Mouse (Mus musculus) forebrain, embryonic 13.5 days (tissue): ENCODE measurements around the gene Tango6. TPM values are rescaled to one million over a fixed set of nuclear protein-coding genes. Genes with fewer than 3 reads are reported as not detected.
A peak's percentile ranks its signal among the peaks of the same experiment; 100 is the strongest.

ENCODE experiments used
- ATAC-seq: fragments of 200-750 bp; cut with Nextera tagmentation; 2 replicates; pipeline ENCODE4 v1.8.0; 2017
- H3K27ac ChIP-seq: fragments of 300-500 bp; sonication (generic); 2 replicates; pipeline ENCODE4 v1.5.1; 2015; ENCODE audit warnings: inconsistent platforms, mild to moderate bottlenecking, moderate library complexity
- H3K27me3 ChIP-seq: fragments of 300-500 bp; sonication (generic); 2 replicates; pipeline ENCODE4 v1.6.1; 2015; ENCODE audit warnings: mild to moderate bottlenecking, inconsistent platforms
- H3K36me3 ChIP-seq: fragments of 300-500 bp; sonication (generic); 2 replicates; pipeline ENCODE4 v1.6.1; 2015; ENCODE audit warnings: mild to moderate bottlenecking, inconsistent platforms; ENCODE audit not compliant: poor library complexity, severe bottlenecking
- H3K4me1 ChIP-seq: fragments of 300-500 bp; sonication (generic); 2 replicates; pipeline ENCODE4 v1.6.1; 2015; ENCODE audit warnings: inconsistent platforms
- H3K4me2 ChIP-seq: fragments of 300-500 bp; sonication (generic); 2 replicates; pipeline ENCODE4 v1.6.1; 2015; ENCODE audit warnings: inconsistent platforms, mild to moderate bottlenecking, moderate library complexity
- H3K4me3 ChIP-seq: fragments of 300-500 bp; sonication (generic); 2 replicates; pipeline ENCODE4 v1.5.1; 2015; ENCODE audit warnings: mild to moderate bottlenecking, inconsistent platforms
- H3K9ac ChIP-seq: fragments of 300-500 bp; sonication (generic); 2 replicates; pipeline ENCODE4 v1.6.1; 2015; ENCODE audit warnings: mild to moderate bottlenecking, inconsistent platforms
- H3K9me3 ChIP-seq: fragments of 300-500 bp; sonication (generic); replicated peaks from 2 replicates; pipeline ENCODE4 v1.6.1; 2016; ENCODE audit warnings: inconsistent platforms
- WGBS: fragments of 180-500 bp; shearing (Covaris S2); methylation state at CpG from one replicate; pipeline ENCODE4 v1.1.7; 2015; 5-methylcytosine and 5-hydroxymethylcytosine counted together
- polyA plus RNA-seq: library from polyadenylated mRNA; unstranded; fragments of >200 nt; fragmentation: Nextera tagmentation; extraction: Ambion mirVana; gene quantifications from 2 replicates; pipeline ENCODE4 v1.2.1, GENCODE M21; 2015

Tango6 gene
- polyA plus RNA-seq, 1 experiment from 2014 or later, result 6.0 TPM

DNA sequence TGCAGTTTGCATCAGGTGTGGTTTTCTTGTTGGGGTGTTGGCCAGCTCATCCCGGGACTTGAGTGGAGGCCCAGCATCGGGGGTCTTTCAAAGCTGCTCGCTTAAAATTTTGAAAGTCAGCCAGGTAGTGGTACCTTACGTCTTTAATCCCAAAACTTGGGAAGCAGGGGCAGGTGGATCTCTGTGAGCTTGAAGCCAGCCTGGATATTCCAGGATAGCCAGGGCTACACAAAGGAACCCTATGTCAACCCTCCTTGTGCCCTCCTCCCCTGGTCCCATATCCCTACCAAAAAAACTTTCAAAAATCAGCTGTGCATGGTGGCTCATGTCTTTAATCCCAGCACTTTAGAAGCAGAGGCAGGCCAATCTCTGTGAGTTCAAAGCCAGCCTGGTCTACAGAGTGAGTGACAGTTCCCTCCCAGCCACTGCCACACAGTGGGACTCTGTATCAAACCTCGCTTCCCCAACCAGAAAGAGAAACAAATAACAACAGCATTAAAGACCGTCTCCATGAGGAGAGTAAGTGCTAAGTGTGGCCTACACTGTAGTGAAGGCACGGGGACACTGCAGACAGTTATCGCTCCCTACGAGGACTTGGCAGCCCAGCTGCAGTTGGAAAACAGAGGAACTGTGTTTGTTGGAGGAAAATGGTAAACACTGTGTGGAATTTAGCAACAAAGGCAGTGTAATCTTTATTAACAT, 21.5 kb downstream of the Tango6 start:
- no peak overlapping the region; the same call in 1 of the 2 replicates for H3K27ac ChIP-seq
- peak; percentile 61; the same call in 1 of the 2 replicates for ATAC-seq
- peaks cover 16% of the 10 kb centered on the region for H3K36me3 ChIP-seq
- H3K4me3 ChIP-seq, result no peak overlapping the region
- H3K4me1 ChIP-seq, result no peaks in the 10 kb centered on the region
- H3K9ac ChIP-seq, result no peak overlapping the region
- 84% methylated on average over 9 of the region's 9 CpGs for WGBS
- H3K27me3 ChIP-seq, result no peaks in the 10 kb centered on the region
- no peak overlapping the region for H3K4me2 ChIP-seq
- no peaks in the 10 kb centered on the region for H3K9me3 ChIP-seq

DNA sequence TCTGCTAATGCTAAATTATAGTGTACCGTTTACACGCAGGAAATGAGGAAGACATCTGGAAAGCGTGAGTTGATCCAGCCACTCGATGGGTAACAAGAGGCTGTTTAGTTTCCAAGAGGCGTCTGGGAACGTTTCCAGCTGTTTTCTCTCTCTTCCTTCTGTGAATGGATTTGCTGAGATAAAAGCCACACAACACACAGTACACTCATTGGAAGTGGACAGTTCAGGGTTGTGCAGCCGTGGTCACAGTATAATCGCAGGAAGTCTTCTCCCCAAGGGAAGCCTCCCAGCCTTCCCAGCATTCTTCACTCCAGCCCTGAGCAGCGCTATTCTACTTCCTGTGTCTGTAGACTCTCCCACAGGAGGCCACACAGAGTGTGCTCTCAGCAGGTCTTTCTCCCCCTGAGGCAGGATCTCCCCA, 22.0 kb downstream of the Tango6 start:
- H3K27ac ChIP-seq, result 0 out of 2 replicates have a peak overlapping the region, but pooled peaks have one; percentile 26
- no peaks in the 10 kb centered on the region for H3K4me1 ChIP-seq
- peaks cover 10% of the 10 kb centered on the region for H3K36me3 ChIP-seq
- H3K4me3 ChIP-seq, result no peak overlapping the region
- H3K27me3 ChIP-seq, result no peaks in the 10 kb centered on the region
- H3K4me2 ChIP-seq, result no peak overlapping the region
- ATAC-seq, result peak; percentile 45; the same call in 1 of the 2 replicates
- H3K9ac ChIP-seq, result no peak overlapping the region
- H3K9me3 ChIP-seq, result no peaks in the 10 kb centered on the region
- 65% methylated on average over 9 of the region's 9 CpGs for WGBS

DNA sequence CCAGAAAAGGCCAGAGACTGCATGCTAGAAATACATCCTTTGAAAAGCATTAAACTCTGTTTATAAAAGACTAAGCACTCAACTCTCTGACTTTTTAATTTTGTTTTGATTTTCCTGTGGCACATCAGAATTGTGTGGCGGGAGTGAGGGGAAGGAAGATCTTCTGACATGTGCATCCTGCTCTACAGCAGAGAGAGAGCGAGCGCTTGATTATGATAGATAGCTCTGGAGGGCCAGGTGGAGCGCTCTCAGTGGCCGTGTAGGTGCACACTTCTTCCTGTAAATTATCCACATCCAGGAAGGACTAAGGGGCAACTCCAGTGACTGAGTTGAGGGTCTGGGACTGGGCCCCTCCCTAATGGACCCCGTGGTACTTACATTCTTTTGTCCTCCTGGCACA, 23.3 kb downstream of the Tango6 start:
- no peak overlapping the region for H3K4me2 ChIP-seq
- peaks cover 3% of the 10 kb centered on the region; the same call in 1 of the 2 replicates for H3K36me3 ChIP-seq
- no peaks in the 10 kb centered on the region for H3K9me3 ChIP-seq
- H3K4me1 ChIP-seq, result no peaks in the 10 kb centered on the region
- H3K27ac ChIP-seq, result no peak overlapping the region
- no peak for ATAC-seq
- whole genome bisulfite sequencing, result 87% methylated on average over 6 of the region's 6 CpGs
- no peak overlapping the region for H3K4me3 ChIP-seq
- H3K9ac ChIP-seq, result no peak overlapping the region
- H3K27me3 ChIP-seq, result no peaks in the 10 kb centered on the region

DNA sequence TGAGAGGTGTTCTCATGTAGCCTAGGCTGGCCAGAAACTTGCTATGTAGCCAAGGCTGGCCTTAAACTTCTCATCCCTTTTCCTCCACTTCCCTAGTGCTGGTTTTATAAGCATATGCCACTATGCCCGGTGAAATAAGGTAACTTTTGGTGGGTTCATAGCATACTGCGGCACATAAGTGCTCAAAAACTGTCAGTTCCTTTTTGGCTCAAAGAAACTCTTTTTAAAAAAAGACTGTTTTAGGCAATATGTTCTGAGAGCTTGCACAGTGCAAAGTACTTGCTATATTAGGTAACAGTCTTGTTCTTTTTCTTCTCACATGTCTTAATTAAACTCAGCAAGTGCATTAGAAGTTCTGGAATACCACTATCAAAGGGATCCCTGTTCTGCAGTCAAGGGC, 27.1 kb downstream of the Tango6 start:
- Histone ChIP-seq H3K9ac (no peak overlapping the region), H3K4me2 (no peak overlapping the region), H3K9me3 (no peaks in the 10 kb centered on the region), H3K36me3 (no peaks in the 10 kb centered on the region; the same call in 1 of the 2 replicates), H3K27me3 (no peaks in the 10 kb centered on the region), H3K4me1 (no peaks in the 10 kb centered on the region), H3K27ac (no peak overlapping the region), H3K4me3 (no peak overlapping the region)
- ATAC-seq, result no peak
- 93% methylated on average over 2 of the region's 2 CpGs for WGBS

DNA sequence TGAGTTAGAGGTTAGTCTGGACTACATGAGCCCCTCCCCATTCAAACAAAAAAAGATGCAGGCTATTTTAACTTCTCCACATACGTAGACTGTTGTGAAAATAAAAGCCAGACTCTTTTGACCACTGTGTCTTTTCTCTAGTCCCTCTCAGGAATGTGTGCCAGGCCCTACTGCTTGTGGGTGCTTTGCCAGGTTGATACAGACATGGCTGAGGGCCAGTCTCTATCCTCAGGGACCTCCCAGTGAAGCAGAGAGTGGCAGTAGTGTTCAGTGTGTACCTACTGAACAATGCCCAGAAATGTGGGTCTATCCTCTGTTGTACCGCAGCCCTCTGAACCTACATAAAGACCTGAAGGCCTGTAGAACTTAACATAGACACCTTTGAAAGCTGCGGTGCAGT, 29.6 kb downstream of the Tango6 start:
- Histone ChIP-seq H3K9me3 (no peaks in the 10 kb centered on the region), H3K36me3 (no peaks in the 10 kb centered on the region), H3K9ac (no peak overlapping the region), H3K27me3 (no peaks in the 10 kb centered on the region), H3K4me3 (no peak overlapping the region), H3K27ac (no peak overlapping the region), H3K4me2 (no peak overlapping the region), H3K4me1 (no peaks in the 10 kb centered on the region)
- ATAC-seq, result no peak
- 62% methylated on average over 3 of the region's 3 CpGs for WGBS

DNA sequence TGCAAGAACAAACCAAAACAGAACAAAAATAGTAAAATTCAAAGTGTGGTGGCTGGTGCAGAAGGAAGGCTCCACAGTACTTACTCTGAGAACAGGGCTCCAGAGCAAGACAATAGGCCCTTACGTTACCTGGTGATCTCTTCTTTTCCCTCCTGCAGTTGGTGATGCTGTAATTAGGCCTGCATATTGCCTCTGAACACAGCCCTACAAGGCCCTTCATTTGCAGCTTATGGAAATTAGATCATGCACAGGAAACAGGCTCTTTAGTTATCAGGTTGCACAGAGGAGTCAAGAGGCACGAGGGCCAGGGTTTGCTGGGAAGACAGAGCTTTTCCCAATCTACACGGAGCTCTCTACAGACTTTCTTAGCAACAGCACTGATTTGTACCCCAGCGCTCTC, 31.4 kb downstream of the Tango6 start:
- no peaks in the 10 kb centered on the region for H3K36me3 ChIP-seq
- 67% methylated on average over 4 of the region's 4 CpGs for WGBS
- peaks cover 4% of the 10 kb centered on the region for H3K4me1 ChIP-seq
- no peaks in the 10 kb centered on the region for H3K27me3 ChIP-seq
- no peak overlapping the region for H3K27ac ChIP-seq
- H3K4me2 ChIP-seq, result no peak overlapping the region
- no peak overlapping the region for H3K4me3 ChIP-seq
- no peak for ATAC-seq
- no peaks in the 10 kb centered on the region for H3K9me3 ChIP-seq
- H3K9ac ChIP-seq, result no peak overlapping the region

DNA sequence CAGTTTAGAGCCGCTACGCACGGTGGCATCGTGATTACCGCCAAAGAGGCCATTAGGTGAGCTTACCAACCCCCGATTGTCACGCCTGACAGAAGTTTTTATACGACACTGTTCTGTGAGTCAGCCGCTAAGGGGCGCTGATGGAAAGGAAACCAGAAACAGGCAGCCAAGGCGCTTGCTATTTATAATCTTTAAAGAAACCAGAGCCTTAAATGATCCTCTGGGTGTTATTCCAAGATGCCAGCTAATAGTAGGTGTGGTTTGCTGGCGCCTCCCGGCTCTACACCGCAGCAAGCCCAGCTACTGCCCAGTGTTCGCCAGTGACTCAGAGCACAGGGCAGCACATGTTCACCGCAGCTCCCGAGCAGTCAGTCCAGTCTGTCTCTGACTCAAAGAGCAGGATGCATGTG, 35.2 kb downstream of the Tango6 start:
- peak overlapping the region; percentile 59; the same call in 1 of the 2 replicates for H3K27ac ChIP-seq
- ATAC-seq, result peak; percentile 63
- WGBS, result 27% methylated on average over 17 of the region's 17 CpGs

DNA sequence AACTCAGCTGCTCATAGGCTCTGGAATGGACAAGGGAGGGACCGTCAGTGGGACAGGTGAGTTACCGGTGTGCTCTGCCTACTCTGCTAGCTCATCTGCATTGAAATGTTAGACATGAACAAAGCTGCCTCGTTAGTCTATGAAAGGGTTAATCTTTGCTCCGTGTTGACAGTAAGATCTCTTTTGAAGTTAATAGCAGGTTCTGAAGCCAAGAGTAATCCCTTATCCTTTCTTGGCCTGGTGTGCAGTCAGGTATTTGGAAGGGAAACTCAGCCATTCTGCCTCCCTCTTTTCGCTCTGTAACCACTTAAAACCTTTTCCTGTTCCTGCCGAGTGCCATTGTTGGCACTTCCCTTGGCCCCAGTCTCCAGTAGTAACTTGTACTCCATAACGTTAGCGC, 38.1 kb downstream of the Tango6 start:
- ATAC-seq, result no peak
- Histone ChIP-seq H3K27me3 (no peaks in the 10 kb centered on the region), H3K9ac (no peak overlapping the region), H3K4me3 (no peak overlapping the region), H3K4me2 (no peak overlapping the region), H3K4me1 (peaks cover 12% of the 10 kb centered on the region), H3K27ac (peak overlapping the region; percentile 25; the same call in 1 of the 2 replicates), H3K36me3 (peaks cover 5% of the 10 kb centered on the region; the same call in 1 of the 2 replicates), H3K9me3 (no peaks in the 10 kb centered on the region)
- WGBS, result 45% methylated on average over 8 of the region's 8 CpGs

More for the DNA sequence above, 35.2 kb downstream of the Tango6 start:
- Histone ChIP-seq H3K9me3 (no peaks in the 10 kb centered on the region), H3K27me3 (no peaks in the 10 kb centered on the region), H3K36me3 (no peaks in the 10 kb centered on the region), H3K4me1 (peaks cover 5% of the 10 kb centered on the region), H3K4me3 (no peak overlapping the region), H3K4me2 (peak overlapping the region; percentile 43), H3K9ac (peak overlapping the region; percentile 45)

DNA sequence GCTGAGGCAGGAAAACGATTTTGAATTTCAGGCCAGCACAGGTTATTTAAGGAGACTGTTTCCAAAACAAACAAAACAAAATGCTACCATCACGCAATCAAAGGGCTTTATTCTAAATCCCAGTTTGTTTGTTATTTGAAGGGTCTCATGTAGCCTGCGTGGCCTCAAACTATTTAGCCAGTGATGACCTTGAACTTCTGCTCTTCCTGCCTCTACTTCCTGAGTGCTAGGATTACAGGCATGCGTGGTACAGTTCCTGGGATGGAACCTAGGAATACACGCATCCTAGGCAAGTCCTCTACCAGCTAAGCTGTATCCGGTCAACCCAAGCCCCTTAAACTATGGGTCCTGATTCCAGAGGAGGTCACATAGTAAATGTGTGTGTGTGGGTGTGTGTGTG, 39.6 kb downstream of the Tango6 start:
- 92% methylated on average over 6 of the region's 6 CpGs for WGBS
- Histone ChIP-seq H3K27me3 (no peaks in the 10 kb centered on the region), H3K36me3 (peaks cover 11% of the 10 kb centered on the region; the same call in 1 of the 2 replicates), H3K27ac (0 out of 2 replicates have a peak overlapping the region, but pooled peaks have one; percentile 0), H3K4me3 (no peak overlapping the region), H3K9ac (no peak overlapping the region), H3K4me1 (peaks cover 22% of the 10 kb centered on the region), H3K9me3 (no peaks in the 10 kb centered on the region), H3K4me2 (no peak overlapping the region)
- ATAC-seq, result no peak

DNA sequence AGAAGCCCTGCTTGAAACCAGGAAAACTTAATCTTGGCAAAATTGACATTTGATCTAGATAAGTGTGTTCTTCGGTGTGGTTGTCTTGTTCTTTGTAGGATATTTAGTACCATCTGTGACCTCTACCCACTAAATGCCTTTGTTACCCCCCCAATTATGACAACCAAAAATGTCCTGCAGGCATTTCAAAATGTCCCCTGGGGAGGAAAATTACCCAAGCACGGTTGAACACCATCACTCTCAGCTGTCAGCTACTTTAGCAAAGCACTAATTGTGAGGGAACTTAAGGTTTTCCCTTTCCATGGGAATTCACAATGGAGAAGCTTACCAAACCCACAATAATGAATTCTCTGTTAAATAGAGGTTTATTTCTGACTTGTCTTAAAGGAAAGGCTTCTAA, 41.1 kb downstream of the Tango6 start:
- H3K36me3 ChIP-seq, result peaks cover 11% of the 10 kb centered on the region; the same call in 1 of the 2 replicates
- H3K27me3 ChIP-seq, result no peaks in the 10 kb centered on the region
- no peak overlapping the region for H3K4me2 ChIP-seq
- H3K4me1 ChIP-seq, result peaks cover 27% of the 10 kb centered on the region
- no peaks in the 10 kb centered on the region for H3K9me3 ChIP-seq
- H3K9ac ChIP-seq, result no peak overlapping the region
- WGBS, result 6% methylated on average over 2 of the region's 2 CpGs
- no peak overlapping the region for H3K4me3 ChIP-seq
- H3K27ac ChIP-seq, result 0 out of 2 replicates have a peak overlapping the region, but pooled peaks have one; percentile 12
- ATAC-seq, result no peak

DNA sequence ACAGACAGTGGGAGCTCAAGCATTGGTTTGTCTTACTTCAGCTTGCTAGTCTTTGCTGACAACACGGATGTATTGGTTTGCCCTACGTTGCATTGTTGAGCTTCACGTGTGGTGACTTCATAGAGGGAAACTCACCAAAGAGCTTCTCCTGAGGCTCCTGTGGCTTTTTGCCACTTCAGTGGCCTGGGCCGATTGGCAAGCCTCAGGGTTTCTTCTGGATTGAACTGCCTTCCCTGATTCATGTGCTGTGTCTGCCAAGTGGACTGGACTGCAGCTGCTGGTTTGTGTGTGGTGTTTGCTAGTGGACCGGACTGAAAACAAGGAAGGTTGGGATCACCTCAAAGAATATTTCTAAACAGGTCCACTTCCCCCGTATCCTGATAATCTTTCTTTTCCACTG, 43.7 kb downstream of the Tango6 start:
- no peak overlapping the region for H3K4me3 ChIP-seq
- H3K4me1 ChIP-seq, result peaks cover 27% of the 10 kb centered on the region
- H3K36me3 ChIP-seq, result peaks cover 11% of the 10 kb centered on the region; the same call in 1 of the 2 replicates
- no peak overlapping the region for H3K4me2 ChIP-seq
- ATAC-seq, result no peak
- 69% methylated on average over 6 of the region's 6 CpGs for WGBS
- H3K9me3 ChIP-seq, result no peaks in the 10 kb centered on the region
- no peak overlapping the region for H3K9ac ChIP-seq
- peak overlapping the region; percentile 62; the same call in 1 of the 2 replicates for H3K27ac ChIP-seq
- no peaks in the 10 kb centered on the region for H3K27me3 ChIP-seq

DNA sequence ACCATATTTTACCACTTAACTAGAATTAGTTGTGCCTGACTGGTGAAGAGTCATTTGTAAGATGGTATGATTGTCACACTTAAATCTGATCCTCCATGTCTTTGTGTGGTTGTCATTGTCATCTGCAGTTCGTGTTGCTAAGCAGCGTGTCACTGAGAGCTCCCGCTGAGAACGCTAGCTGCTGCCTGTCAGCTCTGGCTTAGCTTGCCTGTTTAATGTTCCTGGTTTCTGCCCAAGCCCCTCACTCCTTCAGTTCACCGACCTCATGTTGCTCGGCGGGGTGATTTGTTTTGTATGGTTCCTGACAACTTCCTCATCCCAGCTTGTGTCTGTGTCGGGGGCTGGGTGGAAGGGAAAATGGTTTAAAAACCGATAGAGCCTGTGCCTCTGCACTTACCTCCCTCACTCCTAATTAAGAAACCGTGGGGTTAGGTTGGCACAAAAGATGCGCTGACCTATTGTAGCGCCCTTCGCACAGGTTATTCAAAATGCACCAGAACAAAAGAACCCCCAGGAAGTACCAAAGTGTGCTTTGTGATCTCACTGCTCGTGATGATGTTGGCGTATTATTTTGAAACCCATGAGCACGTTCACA, 44.5 kb downstream of the Tango6 start:
- H3K27ac ChIP-seq, result peak overlapping the region; percentile 62
- H3K4me2 ChIP-seq, result peak overlapping the region; percentile 46
- H3K27me3 ChIP-seq, result no peaks in the 10 kb centered on the region
- H3K9ac ChIP-seq, result peak overlapping the region; percentile 36; the same call in 1 of the 2 replicates
- peaks cover 11% of the 10 kb centered on the region; the same call in 1 of the 2 replicates for H3K36me3 ChIP-seq
- WGBS, result 4% methylated on average over 16 of the region's 16 CpGs
- ATAC-seq, result peak; percentile 80
- peaks cover 27% of the 10 kb centered on the region for H3K4me1 ChIP-seq
- H3K4me3 ChIP-seq, result peak overlapping the region; percentile 19; the same call in 1 of the 2 replicates
- no peaks in the 10 kb centered on the region for H3K9me3 ChIP-seq
